Mouse (Mus musculus) CH12.LX (cell line): Measurements from ENCODE around the gene Aldh1a2.

Source experiments
- CHD1 ChIP-seq: IDR thresholded peaks from 2 replicates; pipeline ENCODE4 v1.6.1; 2012; ENCODE audit warnings: low read depth, low read length, improper control_type of control experiment, inconsistent platforms
- CHD2 ChIP-seq: IDR thresholded peaks from 2 replicates; pipeline ENCODE4 v1.6.1; 2011; ENCODE audit warnings: low read length, improper control_type of control experiment
- CTCF ChIP-seq, 2 experiments: IDR thresholded peaks in 1 of 2; conservative IDR thresholded peaks in 1 of 2; 2 replicates each; pipeline ENCODE4 v1.5.1; 2011 to 2012; ENCODE audit warnings: low read depth in 2 of 2, low read length in 2 of 2, improper control_type of control experiment in 1 of 2, inconsistent platforms in 1 of 2, mild to moderate bottlenecking in 1 of 2, moderate library complexity in 1 of 2
- ELF1 ChIP-seq: IDR thresholded peaks from 2 replicates; pipeline ENCODE4 v1.6.1; 2014; ENCODE audit warnings: low read depth, mild to moderate bottlenecking, inconsistent platforms, low read length, improper control_type of control experiment
- EP300 ChIP-seq: IDR thresholded peaks from 2 replicates; pipeline ENCODE4 v1.6.1; 2011; ENCODE audit warnings: low read length, improper control_type of control experiment
- HCFC1 ChIP-seq: IDR thresholded peaks from 2 replicates; pipeline ENCODE4 v1.6.1; 2012; ENCODE audit warnings: low read depth, mild to moderate bottlenecking, inconsistent platforms, low read length, improper control_type of control experiment
- MAFK ChIP-seq: IDR thresholded peaks from 2 replicates; pipeline ENCODE4 v1.6.1; 2011; ENCODE audit warnings: low read length, improper control_type of control experiment; ENCODE audit not compliant: insufficient replicate concordance
- MEF2A ChIP-seq: IDR thresholded peaks from 2 replicates; pipeline ENCODE4 v1.6.1; 2014; ENCODE audit warnings: low read depth, mild to moderate bottlenecking, inconsistent platforms, low read length, improper control_type of control experiment, borderline replicate concordance
- MYC ChIP-seq: IDR thresholded peaks from 2 replicates; pipeline ENCODE4 v1.6.1; 2011; ENCODE audit warnings: low read depth, mild to moderate bottlenecking, improper control_type of control experiment, low read length
- POLR2A ChIP-seq: IDR thresholded peaks from 2 replicates; pipeline ENCODE4 v1.6.1; 2011; ENCODE audit warnings: low read depth, mild to moderate bottlenecking, improper control_type of control experiment, low read length
- UBTF ChIP-seq: IDR thresholded peaks from 2 replicates; pipeline ENCODE4 v1.6.1; 2012; ENCODE audit warnings: low read depth, mild to moderate bottlenecking, inconsistent platforms, low read length, improper control_type of control experiment, moderate library complexity
- USF1 ChIP-seq: IDR thresholded peaks from 2 replicates; pipeline ENCODE4 v1.6.1; 2014; ENCODE audit warnings: low read depth, mild to moderate bottlenecking, inconsistent platforms, low read length, improper control_type of control experiment
- ZKSCAN1 ChIP-seq: IDR thresholded peaks from 2 replicates; pipeline ENCODE4 v1.6.1; 2012; ENCODE audit warnings: low read depth, inconsistent platforms, low read length, improper control_type of control experiment, borderline replicate concordance
- ZMIZ1 ChIP-seq: IDR thresholded peaks from 2 replicates; pipeline ENCODE4 v1.6.1; 2012; ENCODE audit warnings: low read depth, mild to moderate bottlenecking, inconsistent platforms, low read length, improper control_type of control experiment

DNA sequence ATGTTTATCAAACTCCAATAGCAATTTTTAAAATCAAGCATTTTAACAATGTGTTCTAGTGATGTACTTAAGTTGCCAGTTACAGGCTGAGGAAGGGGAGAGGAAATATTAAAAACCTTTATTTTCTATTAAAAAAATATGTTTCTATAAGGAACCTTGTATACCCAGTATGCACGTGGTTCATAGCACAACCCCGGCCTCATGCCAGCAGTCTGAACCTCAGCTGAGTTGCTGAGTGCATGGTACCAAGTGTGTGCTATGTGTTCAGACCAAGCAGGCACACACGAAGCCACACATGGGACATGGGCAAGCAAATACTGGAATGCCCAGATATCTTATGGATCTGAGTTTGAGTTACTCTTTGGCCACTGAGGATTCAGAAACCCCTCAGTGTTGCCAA lies 74.2 kb downstream of the Aldh1a2 start:
- TF ChIP-seq CHD1 (no peak), MEF2A (no peak), POLR2A (no peak), CTCF (conservative IDR thresholded peaks at IDR 0.05 in 1 of 2, IDR thresholded peaks at IDR 0.05 in 1 of 2; ENCODE audit: low read depth in 2 of 2, low read length in 2 of 2) (no peak), EP300 (no peak), ELF1 (no peak), ZKSCAN1 (no peak), MAFK (no peak), ZMIZ1 (no peak), USF1 (no peak), CHD2 (no peak), HCFC1 (no peak), MYC (no peak), UBTF (no peak)
